Comparison of ENCODE assay signal across 8 mouse cellular contexts in the genomic region with DNA sequence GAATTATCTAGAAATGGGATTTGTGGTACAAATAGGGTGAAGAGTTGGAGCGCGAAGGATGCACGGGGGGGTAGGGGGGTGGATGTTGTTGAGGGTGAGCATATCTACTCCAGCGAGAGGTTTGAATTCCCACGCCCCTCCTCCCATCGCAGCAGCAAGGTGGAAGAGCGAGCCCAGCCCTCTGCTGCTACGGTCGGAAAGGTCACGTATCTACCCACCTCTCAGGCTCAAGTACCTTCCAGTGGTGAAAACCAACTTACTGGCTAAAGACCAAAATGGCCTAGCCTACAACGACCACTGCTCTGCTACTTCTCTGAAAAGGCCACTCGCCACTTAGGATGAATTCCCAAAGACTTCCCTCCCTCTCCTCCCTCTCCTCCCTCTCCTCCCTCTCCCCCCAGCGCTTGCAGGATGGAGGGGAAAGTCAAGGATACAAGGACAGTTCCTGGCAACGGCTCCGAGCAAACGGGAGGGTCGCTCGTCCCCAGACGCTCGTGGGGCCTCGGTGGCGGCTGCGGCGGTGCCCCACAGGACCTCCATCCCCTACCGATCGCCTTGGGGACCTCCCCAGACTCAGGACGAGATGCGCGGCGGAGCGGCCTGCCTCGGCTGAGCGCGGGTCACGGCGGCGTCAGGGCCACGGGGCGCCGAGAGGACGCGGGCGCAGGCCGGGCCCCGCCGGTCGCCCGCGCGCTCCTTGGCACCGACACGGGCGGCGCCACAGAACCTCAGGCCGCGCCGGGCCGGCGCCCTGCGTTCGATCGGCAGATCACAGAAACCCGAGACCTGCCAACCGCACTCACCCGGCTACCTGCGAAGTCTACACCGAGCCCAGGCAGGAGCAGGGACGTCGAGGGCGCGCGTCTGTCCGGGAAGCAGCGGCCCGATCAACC. TPM values are rescaled to one million over a fixed set of nuclear protein-coding genes. Genes with fewer than 3 reads are reported as not detected.
DNase-seq lines count a peak whose midpoint lies in the region; ATAC-seq and TF ChIP-seq lines count a peak whose summit lies in the region.

No protein-coding gene starts in this region.

- peaks cover 3% of the 10 kb centered on the region; the same call in 1 of the 2 replicates for H3K36me3 ChIP-seq in ES-E14 (ENCODE audit: control insufficient read depth, insufficient read depth, low read length, poor library complexity, severe bottlenecking)
- H3K36me3 ChIP-seq in embryonic facial prominence, embryonic 11.5 days (replicated peaks; ENCODE audit: control insufficient read depth, insufficient read depth, low read depth, low read length), result no peaks in the 10 kb centered on the region
- H3K36me3 ChIP-seq in hindbrain, embryonic 15.5 days, result no peaks in the 10 kb centered on the region
- no peaks in the 10 kb centered on the region; the same call in 1 of the 2 replicates for H3K36me3 ChIP-seq in stomach, embryonic 14.5 days (ENCODE audit: control insufficient read depth, insufficient read depth, low read length)

- in situ Hi-C loops in ES-E14 (cut with MboI; ENCODE audit: low sequenced_read_pairs in 2 of 2, unreplicated experiment in 2 of 2), result no loop called here

- peak; percentile 39 for DNase-seq in layer of hippocampus, adult 11-12 months (ENCODE audit: low spot score)
- DNase-seq in layer of hippocampus, adult 8-10 months (ENCODE audit: low spot score in 2 of 2), result no peak
- DNase-seq in ES-E14 (ENCODE audit: low read depth, low spot score), result no peak
- peak; percentile 41 for DNase-seq in embryonic facial prominence, embryonic 11.5 days (ENCODE audit: low spot score)
- peak; percentile 30 for DNase-seq in lung, postnatal 14 days
- DNase-seq in natural killer cell, adult 2 months (ENCODE audit: low spot score in 2 of 2), result no peak

- H3K4me2 ChIP-seq in embryonic facial prominence, embryonic 11.5 days (ENCODE audit: low read depth, low read length), result peak overlapping the region; percentile 92
- H3K4me2 ChIP-seq in hindbrain, embryonic 15.5 days, result peak overlapping the region; percentile 93
- H3K4me2 ChIP-seq in stomach, embryonic 14.5 days (replicated peaks; ENCODE audit: low read depth, low read length), result peak overlapping the region; percentile 84

- H3K4me1 ChIP-seq in ES-E14 (ENCODE audit: control insufficient read depth in 2 of 2, insufficient read depth in 2 of 2, low read length in 2 of 2, poor library complexity in 1 of 2), result peaks cover 2 to 4% of the 10 kb centered on the region in 2 experiments; a peak in 2 of 4 replicates
- H3K4me1 ChIP-seq in embryonic facial prominence, embryonic 11.5 days (ENCODE audit: control insufficient read depth, insufficient read depth, low read length), result peaks cover 4% of the 10 kb centered on the region; the same call in 1 of the 2 replicates
- peaks cover 23% of the 10 kb centered on the region for H3K4me1 ChIP-seq in hindbrain, embryonic 15.5 days (replicated peaks)
- H3K4me1 ChIP-seq in stomach, embryonic 14.5 days (ENCODE audit: control insufficient read depth, insufficient read depth, low read length), result 0 out of 2 replicates have a peak, but pooled peaks cover 7% of the 10 kb centered on the region

- no peak overlapping the region; the same call in 1 of the 2 replicates for H3K27ac ChIP-seq in ES-E14 (ENCODE audit: insufficient read depth, low read depth, low read length, poor library complexity, severe bottlenecking)
- 0 out of 2 replicates have a peak overlapping the region, but pooled peaks have one; percentile 28 for H3K27ac ChIP-seq in embryonic facial prominence, embryonic 11.5 days (replicated peaks; ENCODE audit: low read depth, low read length)
- peak overlapping the region; percentile 82 for H3K27ac ChIP-seq in hindbrain, embryonic 15.5 days (replicated peaks)
- H3K27ac ChIP-seq in stomach, embryonic 14.5 days (ENCODE audit: low read length), result no peak overlapping the region

- under 1% methylated on average over 75 of the region's 75 CpGs for WGBS in embryonic facial prominence, embryonic 11.5 days
- WGBS in hindbrain, embryonic 15.5 days, result under 1% methylated on average over 71 of the region's 75 CpGs
- WGBS in stomach, embryonic 14.5 days, result 1% methylated on average over 67 of the region's 75 CpGs

- no peaks in the 10 kb centered on the region for H3K9me3 ChIP-seq in ES-E14 (ENCODE audit: control insufficient read depth, insufficient read depth, low read depth, low read length)
- H3K9me3 ChIP-seq in embryonic facial prominence, embryonic 11.5 days (replicated peaks; ENCODE audit: control insufficient read depth, low read length), result no peaks in the 10 kb centered on the region
- no peaks in the 10 kb centered on the region for H3K9me3 ChIP-seq in hindbrain, embryonic 15.5 days
- H3K9me3 ChIP-seq in stomach, embryonic 14.5 days (ENCODE audit: control insufficient read depth, low read depth, low read length), result no peaks in the 10 kb centered on the region

- no peak; the same call in 1 of the 2 replicates for ATAC-seq in embryonic facial prominence, embryonic 11.5 days (replicated peaks; ENCODE audit: insufficient number of reproducible peaks, low FRiP score, low TSS enrichment, low read depth)
- no peak; the same call in 1 of the 2 replicates for ATAC-seq in hindbrain, embryonic 15.5 days (ENCODE audit: low FRiP score, low read depth)
- ATAC-seq in stomach, embryonic 14.5 days (ENCODE audit: insufficient number of reproducible peaks, insufficient read depth, low FRiP score, low read depth), result no peak; the same call in none of the 2 replicates

- H3K27me3 ChIP-seq in embryonic facial prominence, embryonic 11.5 days (ENCODE audit: control insufficient read depth, insufficient read depth, low read length), result no peaks in the 10 kb centered on the region
- H3K27me3 ChIP-seq in hindbrain, embryonic 15.5 days, result peaks cover 5% of the 10 kb centered on the region; the same call in 1 of the 2 replicates
- H3K27me3 ChIP-seq in stomach, embryonic 14.5 days (ENCODE audit: control insufficient read depth, insufficient read depth, low read length), result no peaks in the 10 kb centered on the region

- H3K9ac ChIP-seq in ES-E14 (ENCODE audit: insufficient read depth, low read depth, low read length, poor library complexity, severe bottlenecking), result peak overlapping the region; percentile 81
- peak overlapping the region; percentile 74 for H3K9ac ChIP-seq in embryonic facial prominence, embryonic 11.5 days (replicated peaks; ENCODE audit: low read length)
- peak overlapping the region; percentile 86 for H3K9ac ChIP-seq in hindbrain, embryonic 15.5 days
- peak overlapping the region; percentile 37 for H3K9ac ChIP-seq in stomach, embryonic 14.5 days (replicated peaks; ENCODE audit: low read depth, low read length)

- H3K4me3 ChIP-seq in ES-E14 (ENCODE audit: insufficient read depth in 1 of 2, low read depth in 1 of 2, low read length in 2 of 2, poor library complexity in 1 of 2, severe bottlenecking in 1 of 2), result peak overlapping the region; percentile 73 to 88
- peak overlapping the region; percentile 73 for H3K4me3 ChIP-seq in embryonic facial prominence, embryonic 11.5 days (ENCODE audit: low read depth, low read length)
- H3K4me3 ChIP-seq in hindbrain, embryonic 15.5 days, result peak overlapping the region; percentile 72
- H3K4me3 ChIP-seq in stomach, embryonic 14.5 days (ENCODE audit: low read depth, low read length), result peak overlapping the region; percentile 56

TF ChIP-seq in ES-E14, 5 proteins besides CTCF, POLR2A, EP300 and RAD21:
- no peak for TF ChIP-seq ZNF384 (IDR thresholded peaks at IDR 0.05; ENCODE audit: low read depth, low read length)
- TF ChIP-seq CHD2 (IDR thresholded peaks at IDR 0.05; ENCODE audit: low read depth, low read length), result no peak
- no peak for TF ChIP-seq MAFK (IDR thresholded peaks at IDR 0.05; ENCODE audit: insufficient read depth, low read depth, low read length)
- TF ChIP-seq HCFC1 (IDR thresholded peaks at IDR 0.05; ENCODE audit: borderline replicate concordance, insufficient read depth, low read length), result no peak
- TF ChIP-seq ZC3H11A (IDR thresholded peaks at IDR 0.05; ENCODE audit: borderline replicate concordance, low read depth, low read length), result no peak

RNA-seq across cellular contexts. Expression of gene Tmem50b, which starts 0.6 kb away (rescaled TPM):
- 100 to 1,000 TPM in 2 of 4 experiments, 10 to 100 TPM in 2; 78.8 to 108 (median 89.8) TPM for total RNA-seq in layer of hippocampus, adult 8-10 months (2022)
- total RNA-seq in ES-E14 (2012; rRNA removed), result 11.8 and 14.1 TPM in 2 replicates
- 39.8 and 41.6 TPM in 2 replicates for polyA plus RNA-seq in embryonic facial prominence, embryonic 11.5 days (2014; fragmentation: Nextera tagmentation; extraction: Ambion mirVana)
- polyA plus RNA-seq in hindbrain, embryonic 15.5 days (2015; fragmentation: Nextera tagmentation; extraction: Ambion mirVana), result 99.3 and 105 TPM in 2 replicates
- polyA plus RNA-seq in stomach, embryonic 14.5 days (2014; fragmentation: Nextera tagmentation; extraction: Ambion mirVana), result 29.7 and 33.3 TPM in 2 replicates

RNA-seq across cellular contexts. Expression of gene Dnajc28, which starts 21.8 kb away (rescaled TPM):
- total RNA-seq in layer of hippocampus, adult 8-10 months (2022), result 10 to 100 TPM in 1 of 4 experiments, 1 to 10 TPM in 3; 7.6 to 13.5 (median 8.8) TPM
- 1.6 and 1.7 TPM in 2 replicates for total RNA-seq in ES-E14 (2012; rRNA removed)
- polyA plus RNA-seq in embryonic facial prominence, embryonic 11.5 days (2014; fragmentation: Nextera tagmentation; extraction: Ambion mirVana), result 3.5 and 4.7 TPM in 2 replicates
- 5.6 and 5.8 TPM in 2 replicates for polyA plus RNA-seq in hindbrain, embryonic 15.5 days (2015; fragmentation: Nextera tagmentation; extraction: Ambion mirVana)
- polyA plus RNA-seq in stomach, embryonic 14.5 days (2014; fragmentation: Nextera tagmentation; extraction: Ambion mirVana), result 2.7 and 4.1 TPM in 2 replicates

RNA-seq across cellular contexts. Expression of gene Gart, which starts 49.7 kb away (rescaled TPM):
- 10 to 100 TPM; 51.4 to 67.0 (median 56.2) TPM for total RNA-seq in layer of hippocampus, adult 8-10 months (2022)
- 399 and 435 TPM in 2 replicates for total RNA-seq in ES-E14 (2012; rRNA removed)
- 113 and 117 TPM in 2 replicates for polyA plus RNA-seq in embryonic facial prominence, embryonic 11.5 days (2014; fragmentation: Nextera tagmentation; extraction: Ambion mirVana)
- polyA plus RNA-seq in hindbrain, embryonic 15.5 days (2015; fragmentation: Nextera tagmentation; extraction: Ambion mirVana), result 56.7 and 59.1 TPM in 2 replicates
- polyA plus RNA-seq in stomach, embryonic 14.5 days (2014; fragmentation: Nextera tagmentation; extraction: Ambion mirVana), result 95.8 and 114 TPM in 2 replicates

RNA-seq across cellular contexts. Expression of gene Ifngr2, which starts 50.2 kb away (rescaled TPM):
- 10 to 100 TPM; 38.9 to 52.7 (median 46.3) TPM for total RNA-seq in layer of hippocampus, adult 8-10 months (2022)
- 7.0 and 8.8 TPM in 2 replicates for total RNA-seq in ES-E14 (2012; rRNA removed)
- polyA plus RNA-seq in embryonic facial prominence, embryonic 11.5 days (2014; fragmentation: Nextera tagmentation; extraction: Ambion mirVana), result 40.4 and 41.4 TPM in 2 replicates
- 105 and 106 TPM in 2 replicates for polyA plus RNA-seq in hindbrain, embryonic 15.5 days (2015; fragmentation: Nextera tagmentation; extraction: Ambion mirVana)
- polyA plus RNA-seq in stomach, embryonic 14.5 days (2014; fragmentation: Nextera tagmentation; extraction: Ambion mirVana), result 44.0 and 51.8 TPM in 2 replicates

RNA-seq across cellular contexts. Expression of gene Son, which starts 50.3 kb away (rescaled TPM):
- 100 to 1,000 TPM; 240 to 273 (median 257) TPM for total RNA-seq in layer of hippocampus, adult 8-10 months (2022)
- 172 and 181 TPM in 2 replicates for total RNA-seq in ES-E14 (2012; rRNA removed)
- 135 and 143 TPM in 2 replicates for polyA plus RNA-seq in embryonic facial prominence, embryonic 11.5 days (2014; fragmentation: Nextera tagmentation; extraction: Ambion mirVana)
- polyA plus RNA-seq in hindbrain, embryonic 15.5 days (2015; fragmentation: Nextera tagmentation; extraction: Ambion mirVana), result 110 and 114 TPM in 2 replicates
- polyA plus RNA-seq in stomach, embryonic 14.5 days (2014; fragmentation: Nextera tagmentation; extraction: Ambion mirVana), result 181 and 182 TPM in 2 replicates

Comparison
In these comparisons a context has a peak if more than half of its experiments do, and no peak if none do; other contexts are left out.
1. DNase-seq: peak in layer of hippocampus, adult 11-12 months (single experiment), embryonic facial prominence, embryonic 11.5 days (single experiment) and lung, postnatal 14 days (single experiment); none in layer of hippocampus, adult 8-10 months (0 of 2), ES-E14 (single experiment) and natural killer cell, adult 2 months (0 of 2).
2. H3K27ac ChIP-seq: peak in embryonic facial prominence, embryonic 11.5 days (single experiment) and hindbrain, embryonic 15.5 days (single experiment); none in ES-E14 (single experiment) and stomach, embryonic 14.5 days (single experiment).
3. Peak in every context shown above with its lines, with median percentiles within 50 percentile points of each other: H3K4me3 ChIP-seq, H3K9ac ChIP-seq and H3K4me2 ChIP-seq.